Mouse (Mus musculus) granulocyte monocyte progenitor cell, adult 5-6 weeks (primary cell): ENCODE measurements around the gene Zfp668. TPM values are rescaled to one million over a fixed set of nuclear protein-coding genes. Genes with fewer than 3 reads are reported as not detected.
"Not testable (repeated sequence)": the region's sequence is repeated elsewhere in the genome, so short reads cannot be mapped to it uniquely, and the experiment has no call there.

Source experiments
- ATAC-seq: replicated peaks from 2 replicates; pipeline ENCODE4 v1.8.0; 2016; ENCODE audit warnings: mild to moderate bottlenecking, moderate TSS enrichment, inconsistent platforms; ENCODE audit not compliant: poor library complexity, severe bottlenecking
- total RNA-seq, 2 experiments: library from RNA; stranded (forward) in 1 of 2; stranded (reverse) in 1 of 2; fragments of 200-712, 200-1000 nt in 1 of 2; fragments of >200 nt in 1 of 2; fragmentation: Nextera tagmentation in 1 of 2; gene quantifications; 2 replicates each; pipeline ENCODE4 v1.2.3; 2014 to 2017

Zfp668 gene
- total RNA-seq, 2 experiments from 2014 or later, result 4.9 to 7.2 TPM

DNA sequence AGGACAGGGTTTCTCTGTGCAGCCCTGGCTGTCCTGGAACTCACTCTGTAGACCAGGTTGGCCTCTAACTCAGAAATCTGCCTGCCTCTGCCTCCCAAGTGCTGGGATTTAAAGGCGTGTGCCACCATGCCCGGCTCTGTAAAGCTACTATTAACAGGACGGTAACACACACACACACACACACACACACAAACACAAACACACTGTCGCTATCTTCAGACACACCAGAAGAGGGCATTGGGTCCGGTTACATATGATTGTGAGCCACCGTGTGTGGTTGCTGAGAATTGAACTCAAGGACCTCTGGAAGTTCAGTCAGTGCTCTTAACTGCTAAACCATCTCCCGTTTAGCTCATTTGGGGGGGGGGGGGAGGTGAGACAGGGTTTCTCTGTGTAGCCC is 19.3 kb upstream of the Zfp668 start:
- not testable (repeated sequence) for ATAC-seq

DNA sequence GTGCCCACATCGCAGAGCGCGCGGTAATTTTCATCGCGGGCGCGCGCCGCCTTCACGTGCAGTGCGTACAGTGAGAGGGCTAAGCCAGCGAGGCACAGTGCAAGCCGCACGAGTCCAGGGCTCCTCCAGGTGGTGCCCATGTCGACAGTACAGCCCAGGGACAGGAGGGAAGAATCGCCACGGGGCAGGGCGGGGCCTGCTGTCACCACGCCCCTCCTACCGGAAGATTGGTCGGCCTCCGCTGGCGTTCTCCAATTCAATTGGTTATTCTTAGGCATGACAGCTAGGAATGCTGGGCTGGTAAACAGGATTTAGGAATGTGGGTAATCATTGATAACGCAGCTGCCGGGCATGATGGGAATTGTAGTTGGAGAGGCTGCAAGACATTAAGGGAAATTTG is 18.8 kb upstream of the Zfp668 start, which contains the start of the genes Gm21974 and Vkorc1:
Gm21974 (minus strand) TSS at position 13 of the 400 bp plus-strand sequence.
Vkorc1 (minus strand) TSS at position 176 of the 400 bp plus-strand sequence.
- ATAC-seq, result peak; percentile 95

DNA sequence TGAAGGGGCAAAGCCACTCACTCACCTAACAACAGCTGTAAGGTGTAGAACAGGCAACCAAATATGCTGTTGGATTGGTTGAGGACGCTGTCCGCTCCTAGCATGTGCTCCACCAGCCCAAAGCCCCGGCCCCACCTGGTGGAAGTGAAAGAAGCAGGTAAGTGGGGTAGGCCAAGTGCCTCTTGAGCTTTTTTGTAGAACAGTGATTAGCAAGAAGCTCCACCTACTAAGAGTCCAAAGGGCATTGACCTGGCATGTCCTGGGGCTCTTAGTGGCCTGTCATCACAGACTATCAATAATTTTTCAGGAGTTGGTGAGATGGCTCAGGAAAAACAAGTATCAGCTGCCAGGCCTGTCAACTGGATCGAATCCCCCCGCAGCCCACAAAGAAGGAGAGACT is 17.9 kb upstream of the Zfp668 start:
- ATAC-seq, result no peak

DNA sequence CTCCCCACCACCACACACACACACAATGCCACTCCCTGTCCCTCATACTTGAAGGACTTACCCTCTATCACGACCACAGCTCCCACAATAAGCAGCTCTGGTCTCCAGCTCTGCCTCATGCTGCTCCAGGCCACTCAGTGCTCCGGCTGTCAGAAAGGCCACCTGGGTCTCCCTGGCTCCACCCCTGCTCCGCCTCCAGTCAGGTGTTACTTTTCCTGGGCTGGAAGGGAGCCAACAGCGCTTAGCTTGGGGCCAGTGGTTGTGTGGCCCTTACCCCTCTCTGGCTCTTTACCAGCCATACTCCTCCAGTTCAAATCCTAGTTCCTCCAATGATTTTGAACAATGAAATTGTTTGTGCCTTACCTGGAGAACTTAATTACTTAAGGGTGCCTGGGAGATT is 14.2 kb upstream of the Zfp668 start, which contains the start of gene Prss53:
Prss53 (minus strand) TSS at position 173 of the 400 bp plus-strand sequence.
- ATAC-seq, result no peak

DNA sequence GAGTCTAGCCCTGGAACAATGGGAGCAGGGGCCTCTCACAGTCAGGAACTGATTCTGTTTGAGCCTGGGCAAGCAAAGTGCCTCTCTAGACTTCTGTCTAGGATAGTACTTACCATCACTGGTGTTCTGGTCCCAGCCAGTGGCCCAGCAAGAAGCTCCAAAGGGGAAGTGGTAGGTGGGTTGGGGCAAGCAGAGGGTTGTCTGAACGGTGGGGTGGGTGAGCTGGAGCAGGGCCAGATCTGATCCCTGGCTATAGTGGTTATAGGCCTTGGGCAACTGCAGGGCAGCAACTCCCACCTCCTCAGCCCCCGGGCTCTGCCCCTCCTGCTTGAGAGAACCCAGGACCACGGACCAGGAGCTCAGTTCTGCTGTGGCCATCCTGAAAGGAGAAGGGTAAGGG is 12.2 kb upstream of the Zfp668 start:
- ATAC-seq, result peak; percentile 72

DNA sequence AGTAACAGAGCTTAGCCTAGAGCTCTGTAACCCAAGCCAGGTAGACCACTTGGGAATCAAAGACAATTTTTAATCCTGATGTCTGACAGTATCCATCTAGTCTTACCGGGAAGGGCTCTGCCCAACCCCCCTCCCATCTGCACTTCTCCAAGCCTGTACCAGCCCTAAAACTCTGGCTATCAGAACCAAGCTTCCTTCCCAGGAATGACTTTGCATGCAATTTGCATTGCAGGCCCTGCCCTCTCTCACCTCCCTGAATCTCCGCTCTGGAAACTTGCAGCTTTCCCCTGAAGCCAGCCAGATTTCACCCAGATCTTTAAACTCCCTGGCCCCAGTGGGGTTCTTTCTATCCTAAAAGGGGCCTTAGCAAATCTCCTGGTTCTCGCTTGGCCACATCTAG is 11.2 kb upstream of the Zfp668 start:
- ATAC-seq, result no peak

DNA sequence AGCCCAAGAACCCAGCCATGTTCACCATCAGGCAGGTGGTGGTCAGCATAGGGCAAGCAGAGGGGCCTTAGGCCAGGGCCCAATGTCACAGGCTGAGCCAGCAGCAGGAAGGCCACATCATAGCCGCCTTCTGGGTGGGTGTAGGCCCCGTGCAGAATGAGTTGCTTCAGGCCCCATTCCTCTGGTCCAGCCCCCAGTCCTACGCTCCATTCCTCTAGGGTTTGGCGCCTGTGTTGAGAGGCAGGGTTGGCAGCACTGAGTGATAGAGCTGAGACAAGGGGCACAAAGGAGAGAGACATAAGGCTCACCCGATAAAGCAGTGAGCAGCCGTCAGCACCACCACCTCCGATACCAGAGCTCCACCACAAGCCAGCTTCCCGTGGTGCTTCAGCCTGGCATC is 10.6 kb upstream of the Zfp668 start:
- no peak for ATAC-seq

DNA sequence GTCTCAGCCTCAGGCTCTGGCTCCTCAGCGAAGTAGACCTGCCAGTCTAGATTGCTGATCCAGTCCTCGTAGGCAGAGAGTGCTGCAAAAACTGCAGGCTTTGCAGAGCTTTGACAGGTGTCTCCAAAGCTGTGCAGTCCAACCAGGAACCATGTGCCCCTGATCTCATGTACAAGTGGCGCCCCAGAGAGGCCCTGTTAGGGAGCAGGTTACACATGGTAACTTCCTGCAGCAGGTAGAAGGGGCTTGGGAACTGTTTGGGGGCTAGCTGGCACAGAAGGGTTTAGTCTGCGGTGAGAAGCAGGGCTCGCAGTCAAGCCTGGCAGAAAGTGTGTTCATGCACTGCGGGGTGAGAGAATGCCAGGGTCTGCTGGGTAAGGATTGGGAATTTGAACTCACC is 9.9 kb upstream of the Zfp668 start:
- no peak for ATAC-seq

DNA sequence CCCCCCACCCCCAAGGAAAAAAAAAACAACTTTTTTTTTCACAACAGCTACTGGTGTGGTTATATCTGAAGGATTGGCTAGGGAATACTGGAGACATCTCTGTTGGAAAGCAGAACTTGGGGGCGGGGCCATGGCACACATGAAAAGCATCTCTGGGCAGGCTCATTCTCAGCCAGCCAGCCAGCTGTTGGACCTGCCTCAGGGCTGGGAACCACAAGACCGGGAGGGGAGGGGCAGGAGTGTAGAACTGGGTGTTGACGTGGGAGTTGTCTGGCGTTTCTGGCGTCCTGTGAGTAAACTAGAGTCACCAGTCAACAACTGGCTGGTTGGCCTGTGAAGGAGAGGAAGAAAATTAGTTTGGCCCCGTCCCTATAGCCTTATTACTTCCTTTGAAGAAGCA is 9.3 kb upstream of the Zfp668 start:
- ATAC-seq, result no peak; the same call in 1 of the 2 replicates

DNA sequence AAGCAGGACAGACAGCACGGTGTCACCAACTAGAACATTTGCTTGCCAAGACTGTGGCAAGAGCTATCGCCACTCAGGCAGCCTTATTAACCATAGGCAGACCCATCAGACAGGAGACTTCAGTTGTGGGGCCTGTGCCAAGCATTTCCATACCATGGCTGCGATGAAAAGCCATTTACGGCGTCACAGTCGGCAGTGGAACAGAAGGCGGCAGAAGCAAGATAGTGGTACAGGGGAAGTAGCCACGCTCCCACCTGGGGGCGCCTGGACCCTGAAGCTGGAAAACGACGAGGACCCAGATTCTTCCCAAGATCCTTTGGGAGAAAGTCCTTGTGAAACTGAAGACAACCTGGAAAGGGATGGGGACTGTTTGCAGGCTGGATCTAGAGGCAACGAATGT is 3.8 kb upstream of the Zfp668 start:
- no peak for ATAC-seq

DNA sequence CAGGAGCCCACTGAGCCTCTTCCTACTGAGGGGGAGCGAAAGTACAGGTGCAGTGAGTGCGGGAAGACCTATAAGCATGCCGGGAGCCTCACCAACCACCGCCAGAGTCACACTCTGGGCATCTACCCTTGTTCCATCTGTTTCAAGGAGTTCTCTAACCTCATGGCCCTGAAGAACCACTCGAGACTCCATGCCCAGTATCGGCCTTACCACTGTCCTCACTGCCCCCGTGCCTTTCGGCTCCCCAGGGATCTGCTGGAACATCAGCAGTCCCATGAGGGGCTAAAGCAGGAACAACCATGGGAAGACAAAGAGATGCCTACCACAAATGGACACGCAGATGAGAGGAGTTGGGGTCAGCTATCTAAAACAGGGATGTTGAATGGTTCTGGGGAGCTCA is 2.7 kb upstream of the Zfp668 start:
- ATAC-seq, result no peak

DNA sequence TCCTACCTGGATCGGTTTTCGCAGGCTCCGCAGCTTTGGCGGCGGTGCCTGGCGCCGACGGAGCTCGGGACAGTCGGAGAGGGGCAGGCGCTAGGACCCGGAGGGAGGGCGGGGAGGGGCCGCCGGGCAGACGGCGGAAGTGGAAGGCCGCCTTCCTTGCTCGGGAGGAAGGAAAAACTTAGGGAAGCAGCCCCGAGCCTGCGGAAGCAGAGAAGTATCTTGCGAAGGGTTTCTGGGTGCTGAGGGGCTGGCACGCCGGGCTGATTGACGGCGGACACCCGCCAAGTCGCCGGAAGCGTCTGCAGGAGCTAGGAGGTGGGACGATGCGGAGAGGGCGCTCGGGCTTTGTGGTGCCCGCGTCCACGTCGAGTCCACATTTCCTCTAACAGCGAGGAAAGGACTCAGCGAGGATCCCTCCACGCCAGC is 574 bp downstream of the Zfp668 start, which contains the start of gene Zfp646:
Zfp646 (plus strand) TSS at position 181 of the 426 bp plus-strand sequence.
- ATAC-seq, result peak; percentile 72

DNA sequence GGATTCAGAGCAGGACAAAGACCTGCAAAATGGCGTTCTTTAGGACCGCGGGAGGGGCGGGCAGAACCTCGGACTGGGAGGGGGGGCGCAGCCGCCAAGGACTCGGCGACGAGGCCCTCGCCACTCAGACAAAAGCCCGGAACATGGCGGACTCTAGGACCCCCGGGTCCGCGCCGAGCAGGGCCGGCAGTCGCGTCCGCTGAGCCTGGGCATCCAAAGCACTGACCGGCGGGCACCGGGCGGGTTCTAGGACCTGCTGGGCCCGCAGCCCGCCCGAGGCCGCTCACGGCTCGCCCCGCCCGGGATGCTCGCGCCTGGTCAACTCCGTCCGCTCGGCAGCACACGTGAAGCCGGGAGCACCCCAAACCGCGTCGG is 1.0 kb downstream of the Zfp668 start:
- ATAC-seq, result peak; percentile 67

DNA sequence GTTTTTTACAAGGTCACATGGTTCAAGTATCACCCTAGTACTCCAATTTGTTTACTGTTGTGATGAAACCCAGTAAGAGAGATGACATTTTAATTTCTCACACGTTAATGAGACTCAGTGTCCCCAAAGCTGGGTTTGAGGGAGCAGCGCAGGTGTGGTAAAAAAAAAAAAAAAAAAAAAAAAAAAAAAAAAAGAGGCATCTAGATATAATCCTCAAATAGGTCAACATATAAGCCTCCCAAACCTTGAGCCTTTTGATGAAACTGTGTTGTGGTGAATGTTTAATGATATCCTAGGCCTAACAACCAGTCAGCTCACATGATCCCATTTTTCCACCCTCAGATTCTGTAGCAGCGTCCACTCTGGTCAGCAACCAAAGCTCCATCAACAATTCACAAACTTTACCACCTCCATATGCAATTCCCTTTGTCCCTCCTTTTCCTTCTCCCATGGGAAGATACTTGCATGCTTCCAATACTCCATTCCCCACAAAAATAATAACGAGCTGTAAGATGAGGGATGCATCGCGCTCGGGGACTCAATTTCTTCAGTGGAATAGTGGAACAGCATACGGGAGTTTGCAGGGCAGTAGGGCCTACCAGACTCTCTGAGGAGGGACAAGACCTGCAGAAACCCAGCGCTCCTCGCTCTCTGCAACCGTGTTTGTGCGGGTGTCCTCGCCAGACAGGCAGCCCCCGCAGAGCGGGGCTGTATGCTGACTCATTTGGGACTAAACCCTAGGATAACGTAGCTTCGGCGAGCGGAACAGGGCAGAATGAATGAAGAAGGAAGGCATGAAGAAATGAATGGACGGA is 1.6 kb downstream of the Zfp668 start:
- no peak for ATAC-seq

DNA sequence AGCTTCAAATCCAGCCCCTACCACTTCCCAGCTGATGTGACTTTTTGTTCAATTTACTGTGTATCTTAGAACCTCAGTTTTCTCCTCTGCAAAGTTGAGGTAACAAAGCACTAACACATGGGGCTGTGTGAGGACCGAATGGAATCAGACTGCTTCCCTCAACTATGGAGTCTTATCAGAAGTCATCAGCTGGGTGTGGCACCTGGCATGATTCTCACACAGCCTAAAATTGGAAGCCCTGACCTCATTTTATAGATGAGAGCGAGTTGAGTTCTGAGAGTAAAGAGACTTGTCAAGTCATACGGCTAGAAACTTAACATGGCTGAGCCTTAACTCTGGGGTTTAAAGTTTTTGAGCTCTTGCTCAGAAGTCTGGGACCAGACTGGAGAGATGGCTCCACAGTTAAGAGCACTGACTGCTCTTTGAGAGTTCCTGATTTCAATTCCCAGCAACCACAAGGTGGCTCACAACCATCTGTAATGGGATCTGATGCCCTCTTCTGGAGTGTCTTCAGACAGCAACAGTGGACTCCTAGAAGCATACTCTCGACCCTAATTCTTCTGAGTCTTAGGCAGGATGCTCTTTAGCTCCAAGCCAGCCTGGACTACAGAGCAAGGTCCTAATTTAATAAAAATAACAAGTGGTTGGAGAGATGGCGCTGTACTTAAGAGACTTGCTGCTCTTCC is 6.3 kb downstream of the Zfp668 start:
- no peak for ATAC-seq

DNA sequence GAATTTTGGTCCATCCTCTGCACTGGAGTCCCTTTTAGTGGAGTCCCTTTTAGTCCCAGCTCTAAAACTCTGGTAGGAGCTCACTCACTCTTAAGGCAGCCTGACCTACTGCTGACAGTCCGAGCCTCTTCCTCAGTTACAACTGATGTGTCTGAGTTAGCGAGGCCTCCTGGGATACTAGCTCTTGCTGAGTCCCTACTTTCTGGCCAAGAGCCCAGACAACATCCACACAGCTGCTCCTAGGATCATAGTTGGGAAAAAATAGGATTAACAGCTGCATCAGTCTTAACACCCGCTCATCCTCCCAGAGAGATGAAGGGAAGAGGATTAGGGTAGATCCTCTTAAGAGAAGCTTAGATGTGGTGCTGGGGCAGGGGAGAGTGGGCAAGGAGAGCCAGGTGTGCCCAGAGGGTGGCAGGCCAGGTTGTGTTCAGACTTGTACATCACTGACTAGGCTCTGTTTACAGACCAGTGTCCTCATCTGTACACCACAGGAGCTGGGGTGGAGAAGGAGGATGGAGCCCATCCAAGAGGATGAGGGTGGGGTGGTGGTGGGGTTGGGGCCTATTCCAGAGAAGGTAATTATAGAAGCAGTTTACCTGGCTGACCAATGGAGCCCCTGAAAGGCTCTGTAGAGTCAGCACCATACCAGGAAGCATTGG is 7.3 kb downstream of the Zfp668 start:
- ATAC-seq, result no peak

DNA sequence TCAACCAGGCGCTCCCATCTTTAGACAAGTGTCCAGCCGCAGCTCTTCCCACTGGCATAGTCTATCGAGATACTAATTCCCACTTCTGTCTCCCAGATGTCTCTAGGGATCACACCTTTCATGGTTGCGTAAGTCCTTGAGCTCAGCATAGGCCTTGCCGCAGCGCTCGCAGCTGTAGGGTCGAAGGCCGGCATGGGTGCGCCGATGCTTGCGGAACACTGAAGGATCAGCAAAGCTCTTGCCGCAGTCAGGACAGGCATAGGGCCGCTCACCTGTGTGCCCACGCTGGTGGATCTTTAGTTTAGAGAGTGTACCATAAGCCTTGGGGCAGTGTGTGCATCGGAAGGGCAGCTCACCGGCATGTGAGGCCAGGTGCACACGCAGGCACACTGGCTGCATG is 9.0 kb downstream of the Zfp668 start:
- no peak for ATAC-seq

DNA sequence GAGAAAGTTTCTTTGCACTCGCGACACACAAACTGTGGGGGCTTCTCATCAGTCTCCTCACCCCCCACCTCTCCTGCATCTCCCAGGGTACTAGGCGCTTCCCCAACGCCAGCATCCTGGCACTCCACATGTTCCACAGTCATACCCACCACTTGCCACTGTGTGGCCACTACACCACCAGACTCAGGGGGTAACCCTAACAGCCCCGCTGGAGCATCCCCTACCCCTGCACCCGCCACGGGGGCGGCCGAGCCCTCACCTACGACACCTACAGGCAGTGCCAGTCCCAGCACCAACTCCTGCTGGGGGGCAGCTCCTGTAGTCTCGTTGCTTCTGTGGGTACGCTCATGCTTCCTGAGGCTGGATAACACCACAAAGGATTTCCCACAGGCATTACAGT is 10.2 kb downstream of the Zfp668 start:
- no peak for ATAC-seq

DNA sequence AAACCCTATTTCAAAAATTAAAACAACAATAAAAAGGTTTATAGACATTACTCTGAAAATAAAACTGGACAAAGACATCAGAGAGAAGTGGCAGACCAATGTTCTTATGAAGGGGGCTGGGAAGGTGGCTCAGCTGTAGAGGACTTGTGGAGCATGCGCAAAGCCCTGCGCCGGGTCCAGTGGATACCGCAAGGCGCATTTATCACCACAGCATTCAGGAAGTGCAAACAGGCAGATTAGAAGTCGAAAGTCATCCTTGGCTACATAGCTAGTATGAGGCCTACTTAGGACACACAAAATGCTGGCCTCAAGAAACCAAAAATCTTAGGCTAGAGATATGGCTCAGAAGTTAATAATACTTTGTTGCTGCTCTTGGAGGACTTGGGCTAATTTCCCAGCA is 18.4 kb downstream of the Zfp668 start:
- no peak for ATAC-seq

DNA sequence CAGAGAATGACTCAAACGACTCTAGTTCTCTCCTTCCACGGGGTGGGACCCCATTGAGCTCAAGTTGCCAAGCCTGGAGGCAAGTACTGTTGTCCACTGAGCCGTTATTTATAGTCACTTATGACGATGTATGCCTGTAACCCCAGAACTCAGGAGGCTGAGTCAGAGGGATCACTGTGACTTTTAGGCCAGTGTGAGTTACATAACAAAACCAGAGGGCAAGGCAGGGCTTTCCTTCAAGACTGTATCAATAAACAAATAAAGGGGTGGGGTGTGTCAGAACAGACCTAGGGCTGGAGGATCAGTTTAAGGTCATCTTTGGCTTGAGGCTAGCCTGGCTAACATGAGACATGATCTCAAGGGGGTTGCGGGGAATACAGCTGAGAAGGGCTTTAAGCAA is 25.7 kb downstream of the Zfp668 start:
- ATAC-seq, result no peak
